Mouse (Mus musculus): Measurements from ENCODE around the gene Slc35c2.

Slc35c2 gene

DNA sequence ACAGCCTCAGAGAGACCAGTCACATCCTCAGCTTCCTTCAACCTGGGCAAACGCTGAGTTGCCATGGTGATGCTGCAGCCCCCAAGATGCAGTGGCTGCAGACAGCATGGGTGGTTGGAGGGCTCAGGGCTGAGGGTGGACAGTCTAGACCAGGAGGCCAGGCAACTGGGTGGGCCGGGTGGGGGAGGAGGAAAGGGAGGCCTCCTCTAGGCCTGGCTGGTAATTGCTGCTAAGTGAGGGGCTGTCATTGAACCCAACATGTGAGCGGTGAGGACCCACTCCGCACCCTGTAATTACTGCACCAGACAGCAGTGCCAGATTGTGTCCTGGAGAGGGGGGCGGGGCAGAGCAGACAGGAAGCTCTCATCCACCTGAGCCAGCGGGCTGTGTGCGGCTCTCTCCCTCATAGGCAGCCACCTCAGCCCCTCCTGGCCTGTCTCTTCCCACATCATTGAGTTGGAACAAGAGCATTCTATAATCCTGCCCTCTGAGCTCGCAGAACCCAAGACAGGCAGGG, 12.5 kb downstream of the Slc35c2 start:
- no peak for DNase-seq (ENCODE audit: low read depth, low spot score)

DNA sequence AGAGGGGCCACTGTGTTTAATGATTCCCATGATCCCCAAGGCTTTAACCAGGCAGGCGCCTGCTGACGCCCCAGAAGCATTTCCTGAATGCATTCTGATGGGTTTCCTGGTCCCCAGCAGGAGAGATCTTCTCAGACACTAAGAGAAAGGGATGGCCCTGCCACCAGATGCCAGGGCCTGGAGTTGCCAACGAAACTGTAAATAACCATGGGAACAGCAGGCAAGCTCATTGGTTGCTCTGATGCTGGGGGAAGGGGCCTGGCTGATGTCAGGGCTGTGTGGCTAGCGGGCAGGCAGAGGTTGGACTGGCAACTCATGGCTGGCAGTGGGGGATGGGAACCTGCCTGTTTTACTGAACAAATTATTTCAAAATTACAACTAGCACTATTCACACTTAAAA, 14.1 kb downstream of the Slc35c2 start:
- DNase-seq (ENCODE audit: low read depth, low spot score): no peak

DNA sequence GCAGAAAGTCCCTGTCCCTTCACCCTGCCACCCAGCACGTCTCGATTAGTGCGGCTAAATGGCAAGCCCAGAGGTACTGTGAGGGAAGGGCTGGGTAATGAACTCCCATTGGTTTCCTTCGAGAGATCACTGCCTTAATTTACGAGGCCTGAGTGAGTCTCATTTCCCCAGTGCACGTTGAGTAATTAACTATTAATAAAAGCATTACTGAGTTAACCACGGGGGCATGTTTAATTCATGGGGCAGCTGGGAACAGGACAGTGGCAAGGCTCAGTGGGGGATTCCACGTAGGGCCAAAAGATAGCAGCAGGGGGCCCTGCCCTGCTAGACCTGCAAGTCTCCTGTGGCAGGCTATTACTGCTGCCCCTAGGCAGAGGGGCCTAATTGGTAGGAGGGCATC, 16.3 kb downstream of the Slc35c2 start:
- DNase-seq (ENCODE audit: low read depth, low spot score): no peak

DNA sequence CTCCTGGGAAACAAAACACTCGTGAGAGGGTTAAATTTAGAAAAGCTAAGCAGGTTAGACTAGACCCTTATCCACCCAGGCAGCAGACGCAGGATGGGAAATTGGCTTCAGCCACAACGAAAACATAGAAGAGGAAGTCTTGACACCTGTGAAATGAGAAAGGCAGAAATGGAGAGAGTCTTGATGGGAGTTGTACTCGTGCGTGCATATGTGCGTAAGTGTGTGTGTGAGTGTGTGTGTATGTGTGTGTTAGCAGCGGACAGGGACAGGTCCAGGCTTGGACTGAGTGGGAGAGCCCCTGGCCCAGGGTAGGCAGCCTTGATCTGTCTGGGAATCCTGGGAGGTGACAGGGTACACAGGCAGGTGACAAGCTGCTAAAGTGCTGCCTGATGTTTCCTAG, 16.8 kb downstream of the Slc35c2 start:
- no peak for DNase-seq (ENCODE audit: low read depth, low spot score)

DNA sequence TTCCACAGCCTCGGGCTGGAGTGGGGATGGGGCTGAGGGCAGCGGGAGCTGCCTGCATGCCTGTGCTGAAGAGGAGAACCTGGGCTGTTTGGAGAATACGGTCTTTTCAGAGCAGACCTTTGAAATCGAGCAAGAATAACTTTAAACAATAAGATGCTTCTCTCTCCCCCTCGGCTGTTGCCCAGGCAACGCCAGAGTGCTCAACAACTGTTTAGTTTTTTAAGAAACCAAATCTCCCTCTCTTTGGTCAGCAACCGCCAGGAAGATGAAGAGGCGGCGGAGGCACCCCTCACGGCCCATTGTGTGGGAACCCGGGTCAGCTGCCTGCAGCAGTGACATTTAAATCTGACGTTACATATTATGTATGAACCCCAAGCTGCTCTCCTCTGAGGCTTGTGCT, 20.9 kb downstream of the Slc35c2 start:
- DNase-seq (ENCODE audit: low read depth, low spot score): no peak

DNA sequence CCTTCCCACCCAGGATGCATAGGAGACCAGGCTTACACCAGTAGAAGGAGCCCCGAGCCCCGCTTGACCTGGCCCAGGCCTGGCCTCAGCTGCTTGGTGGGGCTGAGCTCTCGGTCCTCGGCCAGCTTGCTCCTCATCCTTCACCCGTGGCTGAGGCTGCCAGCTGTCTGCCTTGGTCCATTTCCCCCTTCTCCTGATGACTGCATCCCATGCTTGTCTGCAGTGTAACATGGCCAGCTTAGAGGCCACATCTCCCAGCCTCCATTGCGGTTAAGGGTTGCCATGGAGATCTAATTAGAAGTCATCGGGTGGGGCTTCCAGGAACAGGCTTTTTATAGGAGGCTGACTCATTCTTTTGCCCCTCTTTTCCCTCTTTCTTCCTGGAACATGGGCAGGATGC, 23.8 kb downstream of the Slc35c2 start:
- DNase-seq (ENCODE audit: low read depth, low spot score): no peak

DNA sequence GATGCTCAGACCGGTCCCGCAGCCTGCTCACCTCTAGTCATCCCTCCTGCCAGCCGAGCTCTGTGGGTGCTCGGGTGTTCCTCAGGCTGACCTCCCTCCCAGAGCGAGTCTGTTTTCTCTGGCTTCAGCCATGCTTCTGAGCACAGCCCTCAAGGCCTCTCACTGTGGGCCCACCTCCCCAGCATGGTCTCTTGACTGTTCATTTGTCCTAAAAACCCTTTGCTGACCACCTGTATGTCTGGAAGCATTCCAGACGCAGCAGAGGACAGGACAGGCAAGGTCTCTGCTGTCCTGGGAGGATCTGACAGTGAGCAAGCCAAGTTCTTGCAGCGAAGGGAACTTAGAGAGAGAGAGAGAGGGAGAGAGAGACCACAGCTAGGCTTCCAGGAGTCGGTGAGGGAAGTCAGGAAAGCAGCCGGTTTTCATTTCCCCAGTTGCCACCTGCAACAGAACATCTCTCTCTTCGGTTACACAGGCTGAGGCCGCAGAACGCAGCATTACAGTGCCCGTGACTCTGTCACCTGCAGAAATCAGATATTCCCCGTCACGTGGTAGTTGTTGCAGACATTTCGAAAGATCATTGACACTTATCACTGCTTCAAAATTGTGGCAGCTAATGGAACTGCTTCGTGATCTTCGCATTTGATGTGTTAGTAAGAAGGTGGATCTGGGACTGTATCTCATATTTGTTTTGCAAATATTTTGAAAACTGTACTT, 25.2 kb downstream of the Slc35c2 start:
- no peak for DNase-seq (ENCODE audit: low read depth, low spot score)

DNA sequence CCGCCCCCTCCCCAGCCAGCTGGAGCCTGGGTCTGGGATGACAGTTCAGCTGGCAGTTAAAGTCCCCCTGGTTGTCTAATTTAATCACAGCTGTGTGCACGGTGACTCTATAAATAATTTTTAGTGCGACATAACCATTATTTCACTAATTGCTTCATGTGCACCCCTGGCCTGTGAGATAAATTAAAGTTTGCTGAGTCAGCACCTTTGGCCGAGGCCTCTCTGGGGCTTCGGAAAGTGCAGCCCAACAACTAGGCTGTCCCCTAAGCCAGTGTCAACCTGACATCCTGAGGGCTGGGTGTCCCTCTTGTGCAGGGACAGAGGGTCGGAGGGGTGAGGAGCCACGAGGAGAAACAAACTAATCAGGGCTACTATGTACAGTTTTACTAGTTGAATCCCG, 27.8 kb downstream of the Slc35c2 start:
- DNase-seq (ENCODE audit: low read depth, low spot score): no peak

DNA sequence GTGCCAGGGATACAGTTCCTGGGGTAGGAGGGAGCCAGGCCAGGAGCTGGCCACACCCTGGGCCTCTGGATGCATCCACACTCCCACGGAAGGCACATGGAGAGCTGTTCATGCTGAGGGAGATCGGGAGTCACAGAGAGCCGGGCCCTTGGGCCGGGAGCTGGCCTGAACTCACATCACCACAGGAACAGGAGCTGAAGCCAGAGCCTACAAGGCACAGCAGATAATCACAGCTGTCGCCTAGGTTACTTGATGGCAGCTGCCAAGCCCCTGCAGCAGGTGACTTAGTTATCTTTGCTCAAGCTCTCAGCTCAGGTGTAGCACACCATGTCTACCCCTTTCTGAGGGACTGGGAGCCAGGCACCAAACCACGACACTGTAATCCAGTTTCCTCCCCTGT, 29.3 kb downstream of the Slc35c2 start:
- DNase-seq (ENCODE audit: low read depth, low spot score): no peak

DNA sequence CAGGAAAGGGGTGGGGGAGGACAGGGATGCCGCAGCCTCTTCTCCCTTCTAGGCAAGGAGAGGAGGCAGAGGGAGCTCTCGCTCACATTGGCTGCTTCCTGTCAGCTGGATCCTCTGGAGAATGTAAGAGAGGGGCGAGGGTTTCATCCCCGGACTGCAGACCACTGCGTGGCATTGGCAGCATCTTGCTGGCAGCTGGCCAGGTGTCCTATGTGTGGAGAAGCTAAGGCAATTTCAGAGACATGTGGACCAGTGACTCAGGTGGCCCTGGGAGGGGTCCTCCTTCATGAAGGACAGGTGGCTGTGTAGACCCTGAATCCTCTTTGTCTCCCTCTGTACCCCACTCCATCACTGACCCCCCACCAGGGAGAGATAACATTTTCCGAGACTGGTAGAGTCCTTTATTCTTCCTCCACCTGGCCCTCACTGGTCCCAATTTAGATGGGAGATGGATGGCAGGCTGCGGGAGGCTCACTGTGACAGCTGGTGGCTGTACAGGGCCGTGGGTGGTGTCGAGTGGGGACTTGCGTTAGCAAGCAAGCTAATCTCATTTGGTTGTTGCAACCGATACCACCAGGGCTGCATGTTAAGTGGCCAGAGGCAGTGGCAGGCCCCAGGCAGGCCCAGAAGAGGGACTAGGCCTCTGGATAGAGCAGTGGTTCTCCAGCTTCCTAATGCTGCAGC, 30.4 kb downstream of the Slc35c2 start:
- DNase-seq (ENCODE audit: low read depth, low spot score): no peak

DNA sequence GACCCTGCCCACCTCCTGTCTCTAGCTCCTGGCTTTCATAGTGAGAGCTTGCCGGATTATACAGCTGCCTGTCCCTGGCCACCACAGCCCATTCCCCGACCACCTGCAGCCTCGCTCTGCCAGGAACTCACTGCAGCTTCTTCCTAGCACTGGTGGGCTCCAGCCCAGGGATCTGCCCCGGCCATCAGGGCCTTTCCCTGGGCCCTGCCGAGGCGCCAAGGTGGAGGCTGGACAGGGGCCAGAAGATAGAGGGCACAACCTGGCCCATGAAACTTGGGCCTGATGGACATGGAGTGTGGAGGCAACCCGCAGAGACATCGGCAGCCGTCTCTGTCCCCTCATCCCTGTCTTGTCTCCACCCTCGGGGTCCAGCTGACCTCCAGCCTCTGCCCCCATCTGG, 31.5 kb downstream of the Slc35c2 start:
- DNase-seq (ENCODE audit: low read depth, low spot score): no peak

DNA sequence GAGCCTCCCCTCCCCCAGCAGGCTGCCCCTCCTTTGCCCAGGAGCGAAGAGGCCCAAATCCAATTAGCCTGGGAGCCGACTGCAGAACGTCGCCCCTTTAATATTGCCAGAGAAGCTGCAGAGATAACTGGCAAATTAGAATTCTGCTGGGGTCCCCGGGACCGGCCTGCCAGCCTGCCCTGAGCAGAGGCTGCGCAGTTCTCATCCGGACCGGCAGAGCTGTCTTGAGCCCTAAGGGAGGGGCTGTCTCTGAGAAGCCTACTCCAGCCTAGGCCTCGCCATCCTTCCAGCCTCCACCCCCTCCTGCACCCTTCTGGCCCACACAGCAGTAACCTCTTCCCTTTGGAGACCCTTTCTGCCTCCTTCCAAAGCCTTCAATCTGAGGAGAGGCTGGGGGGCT, 33.8 kb downstream of the Slc35c2 start:
- DNase-seq (ENCODE audit: low read depth, low spot score): no peak

DNA sequence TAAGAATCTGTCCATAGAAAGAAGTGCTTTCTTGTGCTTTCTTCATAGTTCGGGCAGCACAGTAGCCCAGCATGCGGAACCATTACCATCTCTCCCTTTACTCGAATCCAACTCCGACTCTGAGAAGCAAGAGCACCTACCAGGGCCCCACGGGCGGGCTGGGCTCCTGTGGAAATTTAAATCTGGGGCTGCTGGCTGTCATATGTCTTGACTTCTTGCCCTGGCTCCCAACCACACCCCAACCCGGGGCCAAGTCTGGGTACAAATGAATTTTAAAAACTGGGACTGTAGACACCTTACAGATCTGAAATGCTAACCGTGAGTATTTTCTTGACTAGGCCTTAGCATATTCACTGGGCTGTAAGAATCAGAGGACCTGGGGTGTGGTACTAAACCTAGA, 34.4 kb downstream of the Slc35c2 start:
- DNase-seq (ENCODE audit: low read depth, low spot score): no peak

DNA sequence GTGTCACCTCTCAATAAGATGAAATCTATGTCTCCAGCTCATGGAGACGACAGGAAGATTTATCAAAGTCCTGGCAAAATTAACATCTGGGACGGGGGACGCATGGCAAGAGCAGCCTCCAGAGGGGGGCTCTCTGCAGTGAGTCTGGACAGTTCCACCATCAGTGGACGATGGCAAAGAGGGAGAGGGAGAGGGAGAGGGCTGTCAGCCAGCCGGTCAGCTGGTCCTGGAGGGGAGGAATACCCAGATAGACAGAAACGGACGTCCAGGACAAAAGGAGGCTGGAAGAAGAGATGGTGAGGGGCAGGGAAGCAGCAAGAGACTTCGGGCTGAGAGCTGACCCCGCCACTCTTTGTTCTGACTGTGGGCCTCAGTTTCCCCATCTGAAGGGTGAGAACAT, 34.9 kb downstream of the Slc35c2 start:
- DNase-seq (ENCODE audit: low read depth, low spot score): no peak

DNA sequence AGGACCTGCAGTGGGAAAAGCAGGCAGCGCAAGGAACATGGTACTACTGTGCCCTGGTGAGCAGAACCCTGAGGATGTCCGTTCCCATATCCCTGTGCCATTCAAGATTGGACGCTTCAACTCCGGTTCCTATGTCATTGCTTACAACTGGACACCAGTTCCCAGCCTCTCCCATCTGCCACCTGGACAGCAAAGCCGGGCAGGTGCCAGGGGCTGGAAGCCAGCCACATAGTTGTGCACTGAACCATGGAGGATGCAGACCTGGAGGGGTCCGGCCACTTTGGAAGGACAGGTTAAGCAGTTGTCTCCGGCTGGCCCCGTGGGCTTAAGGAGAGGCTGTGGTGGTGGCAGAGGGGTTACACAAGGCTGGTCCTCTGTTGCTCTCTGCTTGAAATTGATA, 35.3 kb downstream of the Slc35c2 start:
- DNase-seq (ENCODE audit: low read depth, low spot score): no peak

DNA sequence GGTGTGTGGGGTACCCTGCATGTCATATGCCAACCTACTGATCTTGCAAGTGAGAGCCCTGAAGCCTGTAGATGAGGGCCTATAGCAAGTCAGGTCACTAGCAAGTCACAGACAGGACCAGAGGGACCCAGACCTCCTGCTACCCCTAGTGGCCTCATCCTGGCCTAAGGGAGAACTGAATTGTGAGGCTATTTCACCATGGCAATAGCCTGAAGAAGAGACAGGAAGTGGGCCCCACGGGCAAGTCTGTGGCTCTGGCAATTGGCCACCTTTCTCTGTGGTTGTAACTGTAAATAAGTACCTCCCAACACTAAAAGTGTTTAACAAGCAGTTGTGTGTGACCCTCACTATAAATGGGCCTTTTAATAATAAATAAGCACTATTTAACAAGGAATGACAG, 36.8 kb downstream of the Slc35c2 start:
- no peak for DNase-seq (ENCODE audit: low read depth, low spot score)

DNA sequence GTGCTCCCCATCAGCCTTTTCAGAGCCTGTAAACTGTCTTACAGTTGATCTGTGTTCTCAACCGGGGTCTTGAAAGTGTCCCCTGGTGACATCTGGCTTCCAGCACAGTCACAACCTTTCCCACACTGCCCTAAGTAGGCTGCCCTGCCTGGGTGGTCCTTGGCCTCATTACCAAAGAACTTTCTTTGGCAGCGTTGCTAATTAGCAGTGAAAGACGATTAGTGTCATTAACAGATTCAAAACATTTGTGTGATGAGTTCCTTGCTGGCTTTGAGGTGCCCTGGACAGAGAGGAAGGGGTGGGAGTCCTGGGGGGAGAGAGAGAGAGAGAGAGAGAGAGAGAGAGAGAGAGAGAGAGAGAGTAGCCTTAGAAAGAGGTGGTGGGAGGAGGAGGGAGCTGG, 38.7 kb downstream of the Slc35c2 start:
- no peak for DNase-seq (ENCODE audit: low read depth, low spot score)

DNA sequence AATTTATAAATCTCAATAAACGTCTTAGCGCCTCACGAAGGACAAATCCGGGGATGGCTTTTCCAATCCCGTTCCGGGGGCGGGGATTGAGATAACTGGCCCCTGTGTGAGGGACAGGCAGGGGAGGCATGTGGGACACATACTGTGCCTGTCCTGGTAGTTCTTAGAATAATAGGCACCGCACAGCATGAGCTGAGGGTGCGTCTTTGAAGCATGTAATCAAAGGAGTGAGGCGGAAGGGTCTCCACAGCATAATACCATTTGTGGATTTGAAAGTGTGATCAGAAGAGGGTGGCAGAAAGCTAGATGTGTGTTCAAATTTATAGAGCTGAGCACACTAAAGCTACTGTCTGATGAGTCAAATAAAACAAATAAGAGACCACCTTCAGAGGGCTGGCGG, 41.3 kb downstream of the Slc35c2 start:
- DNase-seq (ENCODE audit: low read depth, low spot score): no peak

DNA sequence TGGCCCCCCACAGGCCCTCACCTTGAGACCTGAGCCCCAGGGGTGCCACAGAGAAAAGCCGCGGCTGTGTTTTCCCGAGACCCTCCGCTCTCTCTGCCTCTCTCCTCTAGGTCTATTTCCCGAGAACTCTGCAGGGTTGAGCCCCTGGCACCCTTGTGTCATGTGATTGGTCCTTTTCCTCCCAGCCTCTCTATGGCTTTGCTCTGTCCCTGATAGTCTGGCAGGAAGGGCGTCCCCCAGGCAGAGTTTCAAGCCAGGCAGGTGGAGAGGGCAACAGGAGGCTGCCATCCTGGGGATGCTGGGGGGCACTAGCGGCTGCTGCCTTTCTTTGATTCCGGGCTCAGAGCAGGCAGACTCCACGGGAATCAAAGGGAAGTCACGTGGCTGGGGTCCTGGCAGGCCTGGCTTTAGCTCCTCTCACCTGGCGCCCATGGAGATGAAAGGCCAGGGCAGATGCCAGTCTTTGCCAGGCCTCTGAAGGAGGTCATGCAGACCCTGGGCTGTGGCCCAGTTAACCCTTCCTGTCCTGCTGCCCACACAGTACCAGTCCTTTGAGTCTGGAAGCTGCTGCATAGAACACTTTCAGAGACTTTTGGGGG, 44.4 kb downstream of the Slc35c2 start:
- no peak for DNase-seq (ENCODE audit: low read depth, low spot score)

DNA sequence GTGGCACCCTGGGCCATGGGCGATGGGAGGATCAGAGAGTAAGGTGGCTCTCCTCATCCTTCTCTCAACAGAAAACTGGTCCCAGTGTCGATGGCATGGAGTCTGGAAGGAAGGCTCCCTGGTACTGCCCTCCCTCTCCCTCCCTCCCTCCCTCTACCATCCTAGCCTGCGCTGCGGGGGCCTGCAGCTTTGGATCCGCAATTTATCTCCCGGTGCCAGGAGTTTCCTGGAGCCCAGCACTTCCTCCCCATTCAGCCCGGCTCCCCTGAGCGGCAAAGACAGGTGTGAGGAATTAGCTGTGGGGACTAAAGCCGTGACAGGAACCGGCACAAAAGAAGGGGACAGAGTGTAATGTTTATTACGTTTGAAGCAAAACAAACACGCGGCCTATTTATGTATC, 45.1 kb downstream of the Slc35c2 start:
- DNase-seq (ENCODE audit: low read depth, low spot score): no peak

DNA sequence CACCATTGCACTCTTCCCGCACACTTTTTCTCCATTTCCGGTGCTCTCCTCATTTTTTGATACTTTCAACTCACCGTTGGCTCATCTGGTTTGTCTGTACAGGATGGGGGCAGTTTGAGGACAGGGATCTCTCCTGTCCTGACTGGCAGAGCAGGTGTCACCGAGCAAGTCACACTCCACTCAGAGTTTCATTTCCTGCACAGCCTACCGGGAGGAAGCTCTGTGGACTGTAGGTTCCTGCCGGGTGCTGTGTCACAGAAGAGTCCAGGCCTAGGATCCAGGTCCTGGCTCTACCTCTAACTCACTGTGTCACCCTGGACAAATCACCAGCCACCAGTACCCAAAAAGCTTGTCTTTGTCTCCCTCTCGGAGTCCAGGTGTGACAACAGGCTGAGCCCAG, 45.9 kb downstream of the Slc35c2 start:
- DNase-seq (ENCODE audit: low read depth, low spot score): no peak

DNA sequence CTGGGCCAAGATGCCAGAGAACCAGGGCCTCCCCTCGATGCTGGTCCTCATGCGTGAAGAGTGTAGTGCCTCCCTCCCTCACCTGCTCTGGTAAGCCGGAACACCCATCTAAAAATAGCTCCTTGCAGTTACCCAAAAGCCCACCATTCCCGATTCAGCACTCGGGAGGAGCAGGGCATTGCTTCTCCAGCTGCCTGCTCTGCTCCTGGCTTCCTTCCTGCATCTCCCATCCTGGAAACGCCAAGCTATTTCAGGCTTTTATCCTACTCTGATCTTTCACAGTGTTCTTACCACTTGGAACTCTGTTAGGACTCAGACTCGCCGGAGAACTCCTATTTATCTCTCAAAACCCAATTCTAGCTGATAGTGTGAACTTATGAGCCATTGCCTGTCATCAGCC, 47.3 kb downstream of the Slc35c2 start:
- DNase-seq (ENCODE audit: low read depth, low spot score): no peak

DNA sequence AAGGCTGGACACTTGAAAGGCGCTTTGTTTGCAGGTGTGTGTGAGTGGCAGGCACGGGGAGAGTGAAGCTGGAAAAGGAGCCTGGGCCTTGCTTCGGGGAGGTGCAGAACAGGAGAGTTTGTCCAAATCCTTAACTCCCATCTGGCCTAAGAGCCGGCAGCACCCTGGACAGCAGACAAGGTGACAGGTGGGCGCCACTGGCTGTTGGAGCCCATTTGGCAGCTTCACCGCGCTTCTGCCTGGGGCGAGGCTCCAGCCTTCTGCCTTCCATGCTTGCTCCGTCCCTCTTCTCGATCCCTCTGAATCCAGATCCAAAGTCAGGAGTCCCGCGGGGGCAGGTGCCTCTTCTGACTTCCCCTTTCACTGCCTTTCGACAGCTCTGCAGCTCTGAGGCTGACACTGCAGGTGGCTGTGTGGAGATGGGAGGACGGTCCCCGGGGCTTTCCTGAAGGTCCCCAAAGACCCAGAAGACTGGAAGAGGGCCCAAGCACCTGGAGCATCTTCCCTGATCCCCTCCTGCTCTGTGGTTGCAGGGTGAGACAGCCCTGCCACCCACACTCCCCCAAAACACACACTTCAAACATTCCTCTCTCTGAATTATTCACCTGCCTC, 48.0 kb downstream of the Slc35c2 start:
- DNase-seq (ENCODE audit: low read depth, low spot score): no peak
